Mouse (Mus musculus) lung, postnatal 36 days (tissue): ENCODE results near the gene Susd4.

Experiments used
- DNase-seq: peaks from one replicate; pipeline ENCODE4 v3.0.0; 2022; ENCODE audit warnings: mixed read lengths

Susd4 gene

DNA sequence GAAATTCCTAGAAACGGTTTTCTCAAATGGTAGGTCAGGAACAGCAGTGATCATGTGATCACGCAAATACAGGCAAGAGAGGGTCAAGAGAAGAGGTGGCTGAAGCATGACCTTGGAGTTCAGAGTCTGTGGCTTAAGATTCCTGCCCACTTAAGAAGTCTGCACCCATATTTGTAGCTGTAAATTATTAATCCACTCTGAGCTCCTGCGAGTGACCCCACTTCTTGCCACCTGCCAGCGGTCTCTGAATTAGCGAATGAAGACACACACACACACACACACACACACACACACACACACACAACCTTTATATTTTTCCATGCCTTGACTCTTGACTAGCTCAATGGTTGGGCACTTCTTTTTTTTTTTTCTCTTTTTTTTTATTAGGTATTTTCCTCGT, 99.7 kb downstream of the Susd4 start:
- peak; percentile 4 for DNase-seq

DNA sequence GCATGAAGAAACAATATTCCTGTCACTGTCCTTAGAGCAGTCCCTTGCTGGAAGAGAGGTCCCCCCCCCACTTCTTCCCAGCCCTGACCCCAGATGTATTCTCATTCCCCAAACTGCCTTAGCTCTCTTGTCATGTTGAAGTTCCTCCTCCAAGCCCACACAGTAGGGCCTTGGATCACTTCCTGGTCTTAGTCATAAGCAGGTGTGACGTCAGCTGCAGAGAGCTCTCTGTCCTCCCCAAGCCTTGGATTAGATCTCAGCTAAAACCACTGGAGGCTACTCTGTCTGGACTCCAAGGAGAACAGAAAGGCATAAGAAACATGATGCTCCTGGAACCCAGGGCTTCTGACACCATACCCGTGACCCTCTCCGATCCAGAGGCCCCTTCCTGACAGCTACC, 104.2 kb downstream of the Susd4 start:
- no peak for DNase-seq

DNA sequence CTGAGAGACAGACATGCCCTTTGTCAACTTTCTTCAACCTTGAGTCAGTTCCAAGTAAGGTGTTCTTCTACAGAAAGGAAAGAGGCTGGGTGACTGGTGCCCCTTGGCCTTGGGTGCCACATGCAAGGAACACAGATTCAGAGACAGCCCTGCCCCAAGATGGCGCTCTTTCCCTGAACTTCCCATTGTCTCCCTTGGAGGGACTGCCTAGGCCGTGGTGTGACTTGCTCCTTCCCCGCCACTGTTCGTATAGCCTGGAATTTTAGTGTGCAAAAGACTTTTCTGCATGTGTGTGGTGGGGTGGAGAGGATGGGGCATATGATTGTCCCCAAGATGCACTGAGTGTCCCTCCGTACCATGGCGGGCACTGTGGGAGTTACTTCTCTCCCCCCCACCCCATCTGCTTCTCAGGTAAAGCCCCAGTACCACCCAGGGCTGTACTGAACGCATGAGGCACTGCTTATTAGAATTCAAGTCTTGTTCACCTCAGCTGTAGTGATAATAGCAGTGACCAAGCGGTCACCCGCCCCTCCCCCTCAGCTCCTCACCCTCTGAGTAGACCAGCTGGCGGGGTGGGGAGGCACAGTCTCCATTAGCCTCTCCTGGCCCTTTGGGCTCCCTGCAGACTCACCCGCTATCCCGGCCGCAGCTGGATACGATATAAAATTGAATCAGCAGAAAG, 104.9 kb downstream of the Susd4 start:
- peak; percentile 77 for DNase-seq

DNA sequence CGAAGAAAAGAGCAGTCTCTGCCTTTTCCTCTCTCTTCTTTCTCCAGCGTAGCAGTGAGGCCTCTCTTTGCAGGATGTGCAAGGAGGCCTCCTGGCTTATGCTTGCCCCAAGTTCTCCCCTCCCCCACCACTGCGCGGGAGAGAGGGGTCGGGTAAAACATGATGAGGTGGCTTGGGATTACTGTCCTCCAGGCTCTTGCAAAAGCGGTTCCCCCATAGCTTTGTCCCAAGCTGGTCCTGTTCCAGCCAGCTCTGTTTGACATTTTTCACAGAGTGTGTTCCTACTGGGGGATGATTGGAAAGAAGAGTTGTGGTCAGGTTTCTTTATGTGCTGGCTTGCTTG, 105.4 kb downstream of the Susd4 start:
- DNase-seq = no peak

DNA sequence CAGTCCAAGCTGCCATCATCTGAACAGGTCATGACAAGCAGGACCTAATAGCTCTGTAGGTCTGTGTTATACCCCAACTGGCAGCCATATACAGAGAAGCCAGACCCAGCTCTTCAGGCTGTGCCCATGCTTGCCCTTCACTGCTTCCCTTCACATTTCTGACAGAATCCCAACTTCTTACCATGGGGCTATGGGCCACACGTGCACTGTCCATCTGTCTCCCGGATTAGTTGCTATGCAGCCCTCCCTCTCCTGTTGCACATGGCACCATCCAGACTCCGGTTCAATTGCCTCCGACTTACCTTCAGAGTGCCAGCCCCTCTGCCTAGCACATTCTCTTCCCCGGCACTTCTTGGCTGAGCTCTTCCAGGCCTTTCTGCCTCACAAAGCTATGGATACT, 114.5 kb downstream of the Susd4 start:
- no peak for DNase-seq

DNA sequence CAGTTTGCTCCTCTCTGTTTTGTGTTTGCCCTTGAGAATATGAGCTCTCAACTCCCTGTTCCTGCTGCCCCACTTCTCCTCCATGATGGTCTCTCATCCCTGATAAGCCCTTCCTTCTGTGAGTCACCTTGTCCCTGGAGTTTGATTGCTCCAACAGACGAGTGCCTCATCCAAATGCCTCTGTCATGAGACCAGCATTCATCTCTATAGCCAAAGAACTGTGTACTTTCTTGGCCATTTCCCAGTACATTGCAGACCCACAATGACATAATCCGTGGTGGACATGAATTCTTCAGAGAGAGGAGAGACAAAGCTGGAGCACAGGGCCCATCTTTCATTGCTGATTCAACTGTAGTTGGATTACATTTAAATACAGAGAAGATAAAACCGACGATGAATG, 115.1 kb downstream of the Susd4 start:
- DNase-seq = no peak

DNA sequence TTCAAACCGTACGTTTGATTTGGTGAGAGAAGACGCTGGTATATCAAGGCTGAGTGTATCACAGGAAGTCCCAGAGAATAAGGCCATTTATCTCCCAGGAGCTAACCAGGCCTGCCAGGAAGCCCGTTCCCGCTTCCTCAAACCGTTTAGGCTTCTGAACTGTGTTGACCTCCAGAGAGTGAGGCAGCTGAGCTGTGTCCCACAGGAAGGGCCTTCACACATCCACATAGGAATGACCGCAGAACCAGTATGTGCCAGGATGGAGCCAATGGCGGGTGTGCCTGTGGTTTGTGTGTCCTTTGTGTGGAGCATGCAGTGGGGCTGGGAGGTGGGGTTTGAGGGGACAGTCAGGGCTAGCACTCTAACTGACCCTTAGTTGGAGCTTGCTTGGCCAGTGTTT, 117.6 kb downstream of the Susd4 start:
- DNase-seq = no peak

DNA sequence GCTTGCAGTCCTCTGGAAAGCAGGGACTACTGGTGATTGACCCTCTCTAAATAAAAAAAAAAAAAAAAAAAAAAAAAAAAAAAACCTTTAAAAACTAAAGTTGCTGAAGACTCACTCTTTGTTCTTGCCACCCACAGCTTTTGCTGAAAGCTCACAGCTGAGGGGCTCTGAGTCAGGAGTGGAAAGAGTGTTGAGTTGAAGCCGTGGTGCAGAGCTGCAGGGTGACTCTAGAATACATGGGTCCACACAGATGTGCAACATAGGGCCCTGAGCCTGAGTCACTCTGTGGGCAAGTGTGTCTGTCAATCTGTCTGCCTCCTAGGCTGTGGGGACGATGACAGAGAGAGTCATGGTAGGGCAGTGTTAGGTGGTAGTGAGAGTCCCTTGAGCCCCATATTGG, 119.0 kb downstream of the Susd4 start:
- no peak for DNase-seq

DNA sequence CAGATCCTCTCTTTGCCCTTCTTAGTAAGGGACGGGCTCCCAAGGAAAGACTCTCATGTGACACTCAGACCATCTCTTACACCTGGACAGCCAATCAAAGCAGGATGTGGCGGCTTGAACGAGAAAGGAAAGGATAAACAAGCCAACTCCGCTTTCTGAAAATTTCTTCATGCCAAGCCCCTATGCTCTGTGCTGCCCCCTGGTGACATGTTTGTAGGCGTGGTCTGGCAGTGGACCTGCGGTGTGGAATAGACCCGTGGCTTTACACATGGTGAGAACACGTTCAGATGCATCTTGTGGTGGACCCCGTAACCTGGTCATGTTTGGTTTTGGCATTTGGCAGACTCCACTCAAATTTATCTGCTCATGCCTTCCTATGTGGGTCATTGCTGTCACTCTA, 132.0 kb downstream of the Susd4 start:
- peak; percentile 62 for DNase-seq

DNA sequence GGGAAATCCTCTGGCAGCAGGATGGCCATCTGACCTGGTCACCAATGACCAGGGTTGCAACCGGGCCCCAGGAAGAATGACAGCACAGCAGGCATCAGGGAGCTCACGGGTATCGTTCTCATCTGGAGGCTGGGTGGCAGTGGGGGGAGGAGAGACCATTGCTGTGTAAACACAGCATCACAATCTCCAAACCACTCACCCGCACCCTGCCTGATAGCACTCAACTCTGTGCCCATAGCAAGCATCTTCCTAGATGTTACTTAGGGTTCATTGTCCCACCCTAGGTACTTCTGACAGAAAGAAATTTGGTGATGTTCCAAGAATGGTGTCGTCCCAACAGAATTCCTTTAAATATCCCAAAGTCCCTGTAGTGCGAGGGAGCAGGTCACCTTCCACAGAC, 133.4 kb downstream of the Susd4 start:
- DNase-seq = no peak

DNA sequence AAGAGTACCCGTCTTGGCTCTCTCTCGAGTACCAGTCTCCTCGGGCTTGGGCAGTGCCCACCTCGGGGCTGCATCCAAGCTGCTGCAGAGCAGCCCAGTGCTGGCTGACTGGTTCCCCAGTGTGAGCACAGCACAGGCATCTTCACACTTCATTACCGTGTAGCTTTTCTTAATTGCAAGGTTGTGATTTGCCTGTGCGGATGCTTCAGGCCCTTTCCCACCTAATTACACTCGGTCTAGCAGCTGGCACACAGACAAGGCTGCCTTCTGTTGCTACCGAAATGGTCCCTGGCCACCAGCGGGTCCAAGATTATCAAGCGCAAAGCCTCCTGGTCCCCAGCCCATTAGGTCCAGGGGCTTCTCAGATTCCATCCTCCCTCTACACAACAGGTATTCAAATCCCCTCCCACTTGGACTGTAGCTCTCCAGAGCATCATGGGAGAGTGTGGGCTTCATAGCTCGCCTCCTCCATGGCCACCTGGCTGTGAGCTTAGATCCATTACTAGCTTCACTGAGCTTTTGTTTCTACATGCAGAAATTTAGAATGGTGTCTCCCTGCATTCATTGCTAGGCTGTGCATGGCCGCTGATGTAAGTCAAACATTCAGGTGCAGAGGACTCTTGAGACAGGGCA, 134.0 kb downstream of the Susd4 start:
- no peak for DNase-seq

DNA sequence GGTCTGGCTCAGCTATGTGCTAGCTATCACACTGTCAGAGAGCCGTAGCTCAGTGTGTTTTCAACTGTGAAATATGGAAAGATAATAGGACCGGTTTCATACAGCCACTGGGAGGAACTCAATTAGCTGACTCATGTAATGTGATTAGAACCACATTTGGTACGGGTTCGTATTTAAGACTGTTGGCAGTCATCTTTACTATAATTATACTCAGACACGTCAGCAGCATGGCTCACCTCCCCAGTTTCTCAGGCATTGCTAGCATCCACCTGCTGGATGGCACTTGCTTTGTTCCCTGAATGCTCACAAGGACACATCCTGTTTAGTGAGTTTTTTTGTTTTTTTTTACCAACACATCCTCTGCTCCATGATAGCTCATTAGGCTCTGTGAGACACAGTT, 138.4 kb downstream of the Susd4 start:
- no peak for DNase-seq

DNA sequence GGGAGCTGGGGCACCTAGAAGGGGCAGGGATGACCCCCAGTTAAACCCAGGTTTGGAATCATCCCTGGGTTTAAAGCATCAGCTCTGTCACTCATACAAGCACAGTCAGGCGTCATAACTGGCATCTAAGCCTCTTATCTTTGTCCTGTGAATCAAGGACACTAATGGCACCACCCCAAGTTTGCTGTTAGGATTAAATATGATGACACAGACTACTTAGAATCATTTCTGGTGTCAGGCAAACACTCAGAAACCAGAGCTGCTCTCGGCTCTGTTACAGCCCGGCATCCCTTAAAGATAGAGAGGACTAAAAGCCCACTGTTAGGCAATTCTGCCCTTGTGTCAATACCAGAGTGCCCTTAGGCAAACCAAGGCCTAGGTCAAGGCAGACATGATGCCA, 139.2 kb downstream of the Susd4 start:
- no peak for DNase-seq

DNA sequence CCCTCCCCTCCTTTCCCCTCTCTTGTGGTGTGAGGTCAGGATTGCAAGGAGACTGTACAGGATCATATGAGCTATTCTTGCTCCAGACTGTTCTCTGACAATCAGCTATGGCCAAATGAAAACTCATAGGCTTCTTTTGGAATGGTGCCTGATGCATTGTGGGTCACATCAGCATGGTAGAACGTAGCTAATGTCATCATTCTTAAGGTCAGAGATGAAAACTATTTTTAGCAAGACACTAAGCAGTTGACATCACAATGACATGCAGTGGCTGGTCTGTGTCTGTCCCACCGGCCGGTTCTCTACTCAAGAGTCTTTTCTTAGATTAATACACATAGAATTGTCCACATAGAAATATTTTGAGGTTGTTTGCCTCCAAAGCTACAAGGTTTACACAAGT, 142.0 kb downstream of the Susd4 start:
- DNase-seq = no peak

DNA sequence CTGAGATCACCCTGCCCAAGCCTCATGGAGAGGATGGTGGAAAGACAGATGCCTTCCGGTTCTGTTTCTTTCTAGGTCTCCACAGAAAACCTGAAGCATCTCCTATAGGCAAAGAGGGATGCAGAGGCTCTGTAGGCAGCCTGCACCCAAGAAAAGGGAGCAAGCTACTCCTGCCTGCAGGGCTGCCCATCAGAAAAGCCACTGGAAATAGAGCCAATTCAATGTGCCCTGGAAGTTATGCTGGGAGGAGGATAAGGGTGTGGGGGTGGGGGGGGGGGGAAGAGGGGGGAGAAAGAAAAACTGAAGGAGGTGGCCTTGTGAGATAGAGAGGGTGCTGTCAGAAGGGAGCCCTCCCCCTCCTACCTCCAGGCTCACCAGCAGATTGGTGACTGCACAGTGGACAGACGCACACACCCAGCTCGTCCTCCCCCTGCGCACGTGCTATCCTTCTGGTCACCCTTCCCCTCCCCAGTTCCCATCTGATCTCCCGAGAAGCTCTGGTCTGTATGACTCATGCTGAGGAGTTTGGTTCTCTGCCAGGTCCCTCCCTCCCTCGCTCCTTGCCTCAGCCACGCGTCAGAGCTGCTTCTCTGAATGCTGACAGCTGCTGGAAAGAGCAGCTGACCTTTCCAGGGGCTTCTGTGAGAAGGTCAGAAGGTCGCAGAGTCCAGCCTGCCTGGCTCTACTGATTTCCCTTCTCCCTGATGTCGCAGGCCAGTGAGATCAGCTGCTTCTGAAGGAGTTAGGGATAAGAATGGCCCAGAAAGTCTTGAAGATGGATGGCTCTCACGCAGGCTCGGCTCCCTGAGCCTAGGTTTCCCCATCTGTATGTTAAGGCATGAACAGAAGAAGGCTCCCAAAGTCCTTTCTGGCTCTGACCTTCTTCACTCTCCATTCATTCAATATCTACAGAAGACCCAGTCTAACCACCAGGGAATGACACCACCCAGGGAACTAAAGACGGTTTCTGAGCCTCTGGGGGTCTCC, 144.7 kb downstream of the Susd4 start:
- peak; percentile 97 for DNase-seq

DNA sequence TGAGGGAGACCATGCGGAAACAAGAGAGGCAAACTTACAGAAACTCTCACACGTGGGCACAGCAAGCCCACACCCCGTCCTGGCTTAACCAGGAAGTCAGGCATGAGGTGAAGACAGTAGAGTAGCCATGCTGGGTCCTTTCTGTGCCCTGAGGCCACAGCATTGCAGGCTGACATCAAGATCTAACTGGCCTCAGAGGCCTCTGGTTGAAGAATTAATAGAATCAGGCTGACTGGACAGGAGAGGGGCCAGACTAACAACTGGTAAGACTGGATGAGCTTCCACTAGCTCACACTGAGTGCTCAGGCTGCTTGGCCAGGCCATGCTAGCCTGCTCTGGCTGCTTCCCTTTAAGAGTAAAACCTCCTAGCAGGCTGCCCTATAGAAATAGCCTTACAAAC, 145.4 kb downstream of the Susd4 start:
- DNase-seq = no peak

DNA sequence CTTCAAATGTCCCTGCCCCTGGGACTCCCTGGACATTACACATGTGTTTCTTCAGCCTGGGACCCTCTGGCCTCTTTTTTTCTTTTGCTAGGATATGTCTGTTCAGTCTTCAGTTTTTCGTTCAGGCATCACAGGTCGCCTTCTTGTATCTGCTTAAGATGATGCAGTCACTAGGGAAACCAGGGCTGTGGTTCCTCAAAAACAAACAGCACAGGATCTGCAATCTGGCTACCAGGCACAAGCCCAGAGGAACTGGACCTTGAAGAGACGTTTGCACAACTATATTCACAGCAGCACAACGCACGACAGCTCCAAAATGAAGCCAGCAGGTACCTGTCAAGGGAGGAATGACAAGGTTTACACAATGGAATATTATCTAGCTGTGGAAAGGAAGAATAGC, 145.9 kb downstream of the Susd4 start:
- DNase-seq = peak; percentile 41

DNA sequence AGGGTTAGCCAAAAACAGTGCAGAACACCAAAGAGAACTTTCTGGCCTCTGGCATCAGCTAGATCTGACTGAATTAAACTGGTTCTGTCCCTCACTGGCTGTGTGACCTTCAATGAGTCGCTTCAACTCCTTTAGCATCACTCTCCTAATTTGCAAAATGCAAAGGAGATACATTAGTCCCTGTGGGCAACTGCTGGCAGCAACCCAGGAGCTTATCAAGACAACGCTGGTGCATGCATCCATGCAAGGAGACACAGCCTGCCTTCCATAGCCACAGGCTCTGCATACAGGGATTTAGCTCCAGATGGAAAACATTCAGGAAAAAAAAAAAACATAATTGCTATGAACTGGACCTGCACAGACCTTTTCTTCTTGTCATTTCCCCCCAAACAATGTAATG, 148.9 kb downstream of the Susd4 start:
- no peak for DNase-seq

DNA sequence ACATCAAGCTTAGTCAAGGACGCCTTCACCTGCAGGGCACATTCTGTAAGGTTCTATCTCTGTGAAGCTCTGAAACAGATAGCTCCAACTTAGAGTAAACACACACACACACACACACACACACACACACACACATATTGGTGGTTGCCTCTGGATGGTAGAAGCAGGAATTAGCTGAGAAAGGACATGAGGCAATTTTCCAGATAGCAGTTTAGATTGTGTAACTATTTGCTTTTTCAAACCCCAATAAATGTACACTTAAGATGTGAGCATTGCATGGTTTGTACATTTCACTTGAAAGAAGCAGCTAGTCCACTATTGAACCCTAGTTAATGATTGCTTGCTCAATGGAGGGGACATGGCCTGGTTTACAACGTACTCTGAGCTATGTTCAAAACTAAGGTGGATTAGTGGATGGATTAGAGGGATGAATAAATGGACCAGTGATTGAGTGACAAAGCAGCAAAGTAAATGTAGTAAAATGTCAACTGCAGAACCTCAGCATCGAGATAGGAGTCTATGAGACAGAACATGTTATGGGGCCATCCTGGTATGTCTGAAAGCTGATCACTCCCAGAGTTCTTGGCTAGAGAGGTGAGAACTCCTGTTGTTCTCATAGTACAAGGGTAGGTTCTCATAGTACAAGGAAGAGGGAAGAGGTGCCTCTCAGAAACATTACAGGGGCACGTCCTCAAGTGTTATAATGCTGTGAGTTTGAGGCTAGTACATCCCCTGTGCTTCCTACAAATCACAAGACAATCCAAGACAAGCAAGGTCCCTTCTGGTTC, 150.7 kb downstream of the Susd4 start:
- no peak for DNase-seq

DNA sequence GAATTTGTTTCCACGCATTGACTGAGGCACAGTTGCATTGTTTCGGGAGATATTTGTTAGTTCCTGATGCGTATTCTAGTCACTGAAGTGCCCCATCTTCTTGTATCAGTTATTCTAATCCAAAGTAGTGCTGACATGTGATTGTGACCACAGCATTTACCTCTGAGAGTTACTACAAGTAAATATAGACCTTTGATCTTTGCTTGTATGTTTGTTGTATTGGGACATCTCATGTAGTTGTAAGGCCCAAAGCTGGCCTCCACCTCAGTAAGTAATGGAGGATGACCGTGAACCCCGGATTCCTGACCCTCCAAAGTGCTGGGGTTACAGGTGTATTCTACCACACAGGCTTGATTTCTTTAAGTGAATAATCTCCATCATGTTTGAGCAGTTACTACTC, 152.5 kb downstream of the Susd4 start:
- DNase-seq = no peak

DNA sequence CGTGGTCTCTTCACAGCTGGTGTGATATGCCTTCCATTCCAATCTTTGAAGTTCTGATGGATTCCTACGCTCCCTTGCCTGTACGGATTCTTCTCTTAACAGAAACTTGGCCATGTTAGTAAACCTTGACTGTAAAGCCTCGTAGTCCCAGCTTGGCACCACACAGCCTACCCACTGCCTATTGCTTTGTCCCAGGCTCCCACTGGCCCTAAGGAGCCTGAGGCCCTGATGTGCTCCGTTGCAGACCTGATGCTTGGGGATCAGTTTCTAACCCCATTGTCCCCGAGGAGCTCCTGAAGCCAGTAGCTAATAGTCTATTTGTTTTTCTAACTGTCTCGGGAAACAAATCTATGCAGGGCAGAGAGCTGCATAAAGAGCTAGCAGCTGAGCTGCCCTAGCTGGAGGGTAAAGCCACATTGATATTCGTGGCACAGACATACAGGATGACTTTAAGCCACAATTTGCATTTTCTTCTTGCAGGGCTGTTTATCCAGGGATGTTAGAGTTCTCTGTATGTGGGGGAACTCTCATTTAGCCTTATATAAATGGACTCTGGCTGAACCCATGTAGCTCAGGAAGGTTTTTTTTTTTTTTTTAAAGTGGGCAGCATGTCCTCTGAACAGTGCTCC, 155.2 kb downstream of the Susd4 start:
- DNase-seq = no peak

DNA sequence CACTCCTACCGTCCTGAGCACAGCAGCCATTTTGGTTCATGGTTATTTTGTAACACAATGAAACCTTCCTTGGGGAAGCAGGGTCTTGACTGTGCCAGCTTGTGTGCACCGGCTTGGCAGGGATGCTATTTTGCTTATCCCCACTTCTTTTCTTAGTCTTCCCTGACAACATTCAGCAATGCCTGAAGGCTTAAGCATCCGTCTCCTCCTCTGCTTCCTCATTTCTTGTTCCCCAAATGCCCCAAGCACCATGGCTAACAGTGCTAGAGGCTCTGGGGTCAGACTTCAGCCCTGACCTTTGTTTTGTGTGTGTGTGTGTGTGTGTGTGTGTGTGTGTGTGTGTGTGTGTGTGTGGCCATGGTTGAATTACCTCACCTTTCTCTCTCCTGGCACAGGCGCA, 159.2 kb downstream of the Susd4 start:
- DNase-seq = no peak

DNA sequence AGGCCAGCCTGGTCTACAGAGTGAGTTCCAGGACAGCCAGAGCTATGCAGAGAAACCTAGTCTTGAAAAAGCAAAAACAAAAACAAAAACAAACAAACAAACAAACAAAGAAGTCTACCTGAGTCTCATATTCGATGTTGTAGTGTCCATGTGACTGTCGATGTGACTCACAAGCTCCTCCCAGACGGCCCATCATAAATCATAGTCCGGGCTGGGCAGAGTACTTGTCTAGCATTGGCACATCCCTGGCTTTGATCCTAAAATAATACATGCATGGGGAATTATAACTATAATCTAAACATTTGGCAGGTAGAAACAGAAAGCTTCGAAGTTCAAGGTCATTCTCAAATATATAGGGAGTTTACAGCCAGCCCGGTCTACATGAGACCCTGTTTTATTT, 162.8 kb downstream of the Susd4 start:
- DNase-seq = no peak
